Mouse (Mus musculus) heart, adult 18-20 months (tissue): ENCODE data around the gene Acvr1c. TPM values are rescaled to one million over a fixed set of nuclear protein-coding genes. Genes with fewer than 3 reads are reported as not detected.

Experiments
- DNase-seq, 2 experiments: peaks; one replicate each; pipeline ENCODE4 v3.0.0; 2021 to 2022; ENCODE audit warnings: mixed read lengths in 1 of 2
- total RNA-seq, 2 experiments: library from RNA; stranded (reverse); gene quantifications; 2 replicates each; pipeline ENCODE4 v1.2.3; 2021

Acvr1c gene
- total RNA-seq, 2 experiments from 2014 or later, result 0.22 to 1.9 TPM

DNA sequence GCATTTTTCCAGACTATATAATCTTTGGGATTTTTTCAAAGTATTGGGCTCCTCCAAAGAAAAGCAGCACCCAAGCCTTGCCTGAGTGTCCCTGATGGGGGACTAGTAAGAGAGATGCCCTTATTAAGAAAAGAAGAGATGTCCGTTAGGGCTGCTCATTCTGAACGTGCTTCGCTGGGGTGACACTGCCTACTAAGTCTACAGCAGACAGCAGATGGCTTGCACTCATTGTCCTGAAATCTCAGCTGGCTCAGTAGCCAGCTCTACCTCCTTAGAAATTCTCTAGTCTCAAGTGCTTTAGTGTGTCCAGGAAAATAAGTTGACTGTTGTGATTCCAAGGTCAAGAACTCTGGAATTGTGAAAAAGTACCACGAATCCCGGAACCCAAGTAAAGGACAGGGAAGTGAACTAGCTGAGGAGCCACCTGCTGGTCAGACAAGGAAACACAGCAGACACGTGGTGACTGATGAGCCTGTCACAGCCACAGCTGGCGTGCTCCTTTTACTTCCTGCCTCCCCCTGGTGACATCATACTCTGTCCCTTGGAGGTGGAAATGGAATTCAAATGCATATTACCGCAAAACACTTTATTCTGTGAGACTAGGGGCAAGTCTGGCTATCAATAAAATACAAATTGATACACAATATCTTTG lies 75.3 kb downstream of the Acvr1c start:
- peak; percentile 40 to 70 for DNase-seq

DNA sequence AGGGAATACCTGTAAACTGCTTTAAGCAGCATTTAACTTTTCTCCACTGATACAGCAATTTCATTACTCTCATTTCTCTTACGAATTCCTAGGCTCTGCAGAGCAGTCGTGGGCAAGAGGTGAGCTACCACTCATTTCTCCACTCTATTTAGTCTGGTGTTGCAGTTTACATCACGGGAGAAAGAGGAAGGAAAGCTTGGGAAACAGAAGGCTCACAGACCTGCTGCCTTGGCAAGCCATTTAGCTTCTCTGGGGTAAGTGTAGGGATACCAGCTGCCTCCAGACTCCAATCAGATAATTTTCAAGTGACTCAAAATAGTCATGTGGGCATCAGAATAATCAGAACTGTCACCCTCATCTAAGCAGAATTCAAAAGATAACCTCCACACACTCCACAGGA lies 76.6 kb downstream of the Acvr1c start:
- no peak for DNase-seq

DNA sequence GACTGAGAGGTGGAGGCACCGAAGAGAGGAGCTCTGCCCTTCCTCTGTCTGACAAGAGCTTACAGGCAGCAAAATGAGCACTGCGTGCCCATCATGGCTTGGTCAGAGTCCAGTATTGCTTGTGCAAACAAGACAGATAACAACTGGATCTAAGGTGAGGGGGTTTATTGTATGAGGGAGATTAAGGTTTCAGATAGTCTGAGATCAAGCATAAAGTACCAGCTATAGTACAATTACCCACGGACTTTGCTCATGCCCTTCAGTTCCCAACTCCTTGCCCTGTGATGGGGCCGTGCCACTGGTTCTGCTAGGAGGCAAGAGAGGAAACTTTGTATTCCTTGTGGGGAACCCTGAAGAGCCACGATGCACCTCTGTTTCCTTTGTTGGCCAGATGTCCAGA lies 78.5 kb downstream of the Acvr1c start:
- DNase-seq, result no peak

DNA sequence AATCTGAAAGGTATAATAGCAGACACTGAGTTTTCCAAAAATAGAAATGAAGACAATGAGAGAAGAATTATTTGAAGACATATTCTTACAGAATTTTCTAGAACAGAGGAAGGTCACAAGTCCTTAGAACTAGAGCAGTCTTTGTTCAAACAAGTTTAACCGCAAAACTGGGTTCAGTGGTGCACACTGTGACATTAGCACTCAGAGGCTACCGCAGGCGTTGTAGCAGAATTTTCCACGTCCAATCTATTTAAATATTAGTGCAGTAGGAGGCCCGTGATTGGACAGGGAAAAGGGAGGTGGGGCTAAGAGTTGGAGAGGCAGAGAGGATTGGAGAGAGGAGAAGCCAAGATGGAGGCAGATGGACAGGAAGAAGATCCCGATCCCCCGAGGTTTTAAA lies 81.2 kb downstream of the Acvr1c start:
- DNase-seq, result no peak

DNA sequence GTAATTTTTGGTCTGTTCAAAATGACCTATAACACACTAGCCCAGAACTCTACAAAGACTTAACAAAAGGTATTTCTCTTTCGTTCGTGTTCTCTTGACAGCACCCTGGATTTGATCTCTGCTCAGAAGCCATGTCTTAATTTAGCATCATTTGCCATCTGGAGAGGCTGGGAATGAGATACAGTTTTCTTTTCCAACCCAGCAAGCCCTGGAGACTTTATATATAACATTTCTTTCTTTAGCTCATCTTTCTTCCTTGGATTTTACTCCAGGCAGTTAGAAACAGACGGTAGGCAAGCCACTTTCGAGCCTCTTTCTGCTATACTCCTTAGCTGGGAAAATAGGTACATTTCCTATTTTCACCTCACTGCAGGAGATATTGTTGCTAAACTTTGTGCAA lies 117.1 kb downstream of the Acvr1c start:
- no peak for DNase-seq

DNA sequence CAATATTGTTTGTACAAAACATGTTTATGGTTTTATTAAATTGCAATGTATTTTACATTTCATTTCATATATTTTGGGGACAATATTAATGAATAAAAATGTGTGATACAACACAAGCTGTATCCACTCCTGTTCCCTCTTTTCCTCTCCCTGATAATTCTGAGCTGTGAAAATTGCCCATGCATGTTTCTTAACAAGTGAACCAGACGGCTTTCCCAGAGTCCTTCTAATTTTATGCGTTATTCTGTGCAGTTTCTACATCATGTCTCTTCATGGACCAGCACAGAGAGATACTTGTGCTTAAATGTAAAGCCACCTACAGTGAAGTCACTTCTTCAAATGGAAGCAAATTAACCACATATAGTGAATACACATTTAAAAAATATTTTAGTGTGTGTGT lies 120.2 kb downstream of the Acvr1c start:
- DNase-seq, result no peak

Other genes with a start within 250 kb of the Acvr1c start
- 1 to 10 TPM; 1.9 to 4.3 TPM for gene Cytip, start 162.4 kb downstream of the Acvr1c start, total RNA-seq
- gene Gm17409, start 112.2 kb upstream of the Acvr1c start, total RNA-seq, result not detected
- gene Acvr1, start 209.3 kb upstream of the Acvr1c start, total RNA-seq, result 10 to 100 TPM; 13.5 to 14.0 TPM
- gene Upp2, start 209.4 kb upstream of the Acvr1c start, total RNA-seq, result 1 to 10 TPM; 3.4 to 4.2 TPM